Mouse (Mus musculus) liver, postnatal 0 days (tissue): ENCODE data around the gene Susd1.

Source experiments
- CTCF ChIP-seq: sonication (generic); IDR thresholded peaks from 2 replicates; pipeline ENCODE4 v1.5.1; 2016; ENCODE audit warnings: antibody characterized with exemption, low read depth
- EP300 ChIP-seq: IDR thresholded peaks from 2 replicates; pipeline ENCODE4 v1.6.1; 2016; ENCODE audit warnings: antibody characterized with exemption, low read depth, mild to moderate bottlenecking

DNA sequence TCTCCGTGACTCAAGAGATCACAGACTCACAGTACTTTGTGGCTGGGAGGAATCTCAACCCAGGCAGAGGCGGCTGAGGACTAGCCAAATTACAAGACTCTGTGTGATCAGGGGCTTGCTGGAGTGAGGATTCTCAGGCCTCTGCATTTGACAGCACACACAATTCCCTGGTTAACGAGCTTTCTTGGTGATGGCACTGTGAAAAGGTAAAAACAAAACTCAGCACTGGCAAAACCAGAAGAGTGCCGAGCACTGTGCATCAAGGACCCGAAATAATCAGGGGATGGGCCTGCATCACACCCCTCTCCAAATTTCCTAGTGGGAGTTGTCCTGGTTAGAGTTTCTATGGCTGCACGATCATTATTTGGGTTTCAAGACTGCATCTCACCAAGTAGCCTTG, 116.4 kb downstream of the Susd1 start:
- TF ChIP-seq CTCF: no peak
- TF ChIP-seq EP300: no peak
